Mouse (Mus musculus): ENCODE results near the gene Ccnyl1. TPM values are rescaled to one million over a fixed set of nuclear protein-coding genes. Genes with fewer than 3 reads are reported as not detected.

Gene Ccnyl1
- total RNA-seq, 2 experiments from 2014 or later: 12.9 to 14.8 TPM

DNA sequence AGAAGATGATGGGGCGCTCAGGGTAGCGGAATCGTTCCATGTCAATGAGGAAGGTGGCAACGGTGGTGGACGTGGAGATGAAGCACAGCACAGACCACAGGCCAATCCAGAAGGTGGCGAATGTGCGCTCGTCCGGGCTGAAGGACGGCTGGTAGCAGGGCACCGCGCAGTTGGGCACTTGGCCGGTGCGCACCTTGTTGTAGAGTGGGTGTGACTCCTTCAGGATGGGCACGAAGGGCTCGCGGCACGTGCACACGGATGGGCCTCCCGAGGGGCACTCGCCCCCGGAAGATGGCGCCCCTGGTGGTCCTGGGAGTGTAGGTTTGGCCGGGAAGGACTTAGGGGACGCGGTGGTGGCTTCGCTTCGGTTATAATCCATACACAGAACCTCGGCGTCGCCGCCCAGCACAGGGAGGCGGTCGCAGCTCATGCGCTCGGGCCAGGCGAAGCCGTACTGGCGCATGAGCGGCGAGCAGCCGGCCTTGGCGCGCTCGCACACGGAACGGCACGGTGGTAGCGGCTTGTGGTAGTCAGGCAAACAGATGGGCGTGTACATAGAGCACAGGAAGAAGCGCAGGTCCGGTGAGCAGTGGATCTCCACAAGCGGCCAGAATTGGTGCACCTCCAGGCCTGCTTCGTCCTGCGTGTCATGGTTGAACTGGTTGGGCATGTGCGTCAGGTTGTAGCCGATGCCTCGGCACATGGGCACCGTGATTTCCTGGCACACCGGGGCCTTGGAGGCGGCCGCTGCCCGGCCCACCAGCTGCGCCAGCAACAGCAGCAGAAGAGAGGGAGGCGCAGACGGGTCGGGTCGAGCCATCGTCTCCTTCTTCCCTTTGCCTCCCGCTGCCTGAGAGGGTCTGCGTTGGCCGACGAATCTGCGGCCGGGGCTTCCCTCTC is 45.8 kb downstream of the Ccnyl1 start:
- TF ChIP-seq CTCF (conservative IDR thresholded peaks at IDR 0.05): peak; percentile 66
- DNase-seq (ENCODE audit: low spot score in 2 of 2): no peak
- no peak overlapping the region for H3K27ac ChIP-seq
- peak overlapping the region; percentile 72 for H3K4me3 ChIP-seq

DNA sequence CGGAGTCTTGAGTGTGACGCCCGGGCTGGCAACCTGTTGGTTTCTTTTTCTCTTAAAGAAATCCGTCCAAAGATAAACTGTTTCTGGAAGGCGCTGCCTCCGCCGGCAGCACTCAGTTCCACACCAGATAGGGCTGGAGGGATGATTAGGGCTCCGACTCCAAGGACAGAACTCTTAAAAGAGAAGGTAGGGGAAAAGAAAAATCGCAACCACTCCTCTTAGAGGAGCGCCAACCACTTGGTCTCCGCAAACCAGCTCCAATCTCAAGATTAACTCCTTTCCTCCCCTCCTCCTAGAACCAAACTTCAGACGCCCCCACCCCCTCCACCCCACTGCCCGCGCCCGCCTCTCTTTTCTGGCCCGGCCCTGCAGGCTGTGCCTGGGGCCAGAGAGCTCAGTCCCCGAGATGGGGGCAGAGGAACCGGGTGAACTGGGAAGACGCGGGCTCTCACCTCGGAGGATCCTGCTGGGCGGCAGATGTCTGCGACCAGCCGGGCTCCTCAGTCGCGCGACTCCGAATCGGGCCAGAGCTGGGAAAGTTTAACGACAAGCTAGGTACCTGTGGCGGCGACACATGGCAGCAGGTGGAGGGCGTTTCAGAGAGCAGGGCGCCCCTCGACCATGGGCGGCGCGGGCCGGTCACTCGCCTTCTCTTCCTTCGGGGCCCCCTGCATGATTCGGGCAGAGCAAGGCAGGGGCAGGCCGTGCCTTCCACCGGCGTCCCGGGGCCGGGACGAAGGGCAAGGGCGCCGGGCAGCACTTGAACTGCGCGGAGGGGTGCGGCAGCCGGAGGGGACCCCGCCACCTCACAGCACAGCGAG is 46.6 kb downstream of the Ccnyl1 start:
- DNase-seq (ENCODE audit: low spot score in 2 of 2): no peak
- Histone ChIP-seq H3K27ac (peak overlapping the region; percentile 48; the same call in 1 of the 2 replicates), H3K4me3 (peak overlapping the region; percentile 72)
- TF ChIP-seq CTCF (conservative IDR thresholded peaks at IDR 0.05): no peak

DNA sequence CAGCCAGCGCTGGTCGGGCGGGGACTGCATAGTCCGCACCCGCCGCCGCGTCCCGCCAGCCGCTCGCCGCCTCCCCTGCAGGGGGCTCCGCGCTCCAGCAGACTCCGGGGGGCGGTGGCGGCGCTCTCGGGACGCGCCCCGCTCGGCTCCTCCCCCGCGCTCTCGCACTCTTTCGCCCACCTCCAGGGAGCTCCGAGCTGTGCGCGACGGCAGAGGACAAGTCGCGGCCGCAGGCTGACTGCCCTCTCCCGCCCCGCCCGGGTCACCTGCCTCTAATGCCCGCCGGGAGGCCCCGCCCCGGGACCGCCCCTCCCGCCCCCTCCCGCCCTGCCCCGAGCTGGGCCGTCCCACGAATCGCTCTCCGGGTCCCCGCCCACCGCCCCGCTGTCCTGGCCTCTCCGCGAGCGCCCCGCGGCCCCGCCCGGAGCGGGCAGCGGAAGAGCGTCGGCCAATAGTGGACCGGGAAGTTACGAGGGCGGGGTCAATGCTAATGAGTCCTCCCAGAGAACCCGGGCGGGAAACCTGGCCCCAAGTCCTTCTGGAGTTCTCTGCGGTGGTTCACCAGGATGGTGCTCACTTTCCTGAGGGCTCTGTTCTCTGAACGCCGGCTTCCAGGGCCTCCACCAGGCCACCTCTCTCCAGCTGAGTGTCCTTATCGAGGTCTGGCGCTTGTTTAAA is 47.4 kb downstream of the Ccnyl1 start, which contains the start of gene Fzd5:
Gene Fzd5 (minus strand): TSS at position 250 of the 678 bp plus-strand sequence.
- TF ChIP-seq CTCF (conservative IDR thresholded peaks at IDR 0.05): peak; percentile 64
- DNase-seq (ENCODE audit: low spot score in 2 of 2): peak; percentile 60 to 63
- peak within 1 kb of the TSS; percentile 72 for H3K4me3 ChIP-seq
- peak within 1 kb of the TSS; percentile 48; the same call in 1 of the 2 replicates for H3K27ac ChIP-seq

GRCm38 (mm10) chr1:64738180-64738555 is 47.9 kb downstream of the Ccnyl1 start:
- H3K4me3 ChIP-seq: peak overlapping the region; percentile 72
- no peak overlapping the region for H3K27ac ChIP-seq
- no peak for TF ChIP-seq CTCF (conservative IDR thresholded peaks at IDR 0.05)
- DNase-seq (ENCODE audit: low spot score in 2 of 2): no peak

DNA sequence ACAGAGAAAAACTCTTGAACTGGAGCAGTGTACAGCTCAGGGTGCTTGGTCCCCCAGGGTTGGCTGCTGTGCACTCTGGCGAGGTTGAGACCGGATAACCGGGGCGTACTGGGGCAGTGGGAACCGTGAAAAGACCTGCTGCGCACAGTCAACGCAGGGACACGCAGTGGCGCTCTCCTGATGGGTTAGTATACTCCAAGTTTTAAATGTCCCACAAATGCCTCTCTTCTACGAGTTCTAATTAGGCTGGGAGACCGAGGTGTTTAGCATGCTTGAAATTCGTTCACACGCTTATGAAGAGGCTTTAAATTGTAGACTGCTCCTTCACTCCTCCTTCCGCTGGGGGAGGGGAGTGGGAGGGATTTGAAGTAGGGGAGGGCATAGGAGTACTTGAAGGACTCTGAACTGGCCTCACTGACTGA is 48.4 kb downstream of the Ccnyl1 start:
- Histone ChIP-seq H3K27ac (no peak overlapping the region), H3K4me3 (peak overlapping the region; percentile 72; the same call in 1 of the 2 replicates)
- TF ChIP-seq CTCF (conservative IDR thresholded peaks at IDR 0.05): 0 out of 2 replicates have a peak, but pooled peaks have one; percentile 6
- DNase-seq (ENCODE audit: low spot score in 2 of 2): no peak

GRCm38 (mm10) chr1:64742741-64743408 is 52.6 kb downstream of the Ccnyl1 start:
- no peak overlapping the region for H3K4me3 ChIP-seq
- no peak for TF ChIP-seq CTCF (conservative IDR thresholded peaks at IDR 0.05)
- no peak for DNase-seq (ENCODE audit: low spot score in 2 of 2)
- no peak overlapping the region for H3K27ac ChIP-seq

DNA sequence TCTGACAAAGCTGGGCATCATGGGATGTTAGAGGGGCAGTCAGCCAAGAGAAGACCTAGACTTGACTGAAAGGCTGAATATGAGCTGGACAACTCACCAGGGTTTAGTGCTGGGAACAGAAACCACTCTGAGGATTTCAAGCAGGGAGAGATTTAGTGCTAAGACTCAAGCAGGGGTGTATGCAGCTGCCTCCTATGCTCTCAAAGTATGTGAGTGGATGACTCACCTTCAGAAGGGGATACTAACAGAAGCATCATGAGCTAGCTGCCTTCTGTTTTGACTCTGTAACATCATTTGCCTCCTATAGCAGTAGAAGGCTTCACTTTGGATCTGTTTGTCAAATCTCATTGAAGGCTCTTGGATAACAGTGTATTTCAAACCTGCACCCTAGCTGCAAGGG is 54.4 kb downstream of the Ccnyl1 start:
- Histone ChIP-seq H3K4me3 (no peak overlapping the region), H3K27ac (no peak overlapping the region)
- TF ChIP-seq CTCF (conservative IDR thresholded peaks at IDR 0.05): no peak
- no peak for DNase-seq (ENCODE audit: low spot score in 2 of 2)

GRCm38 (mm10) chr1:64753109-64753508 is 62.9 kb downstream of the Ccnyl1 start:
- no peak overlapping the region for H3K4me3 ChIP-seq
- no peak for TF ChIP-seq CTCF (conservative IDR thresholded peaks at IDR 0.05)
- no peak for DNase-seq (ENCODE audit: low spot score in 2 of 2)
- H3K27ac ChIP-seq: no peak overlapping the region

DNA sequence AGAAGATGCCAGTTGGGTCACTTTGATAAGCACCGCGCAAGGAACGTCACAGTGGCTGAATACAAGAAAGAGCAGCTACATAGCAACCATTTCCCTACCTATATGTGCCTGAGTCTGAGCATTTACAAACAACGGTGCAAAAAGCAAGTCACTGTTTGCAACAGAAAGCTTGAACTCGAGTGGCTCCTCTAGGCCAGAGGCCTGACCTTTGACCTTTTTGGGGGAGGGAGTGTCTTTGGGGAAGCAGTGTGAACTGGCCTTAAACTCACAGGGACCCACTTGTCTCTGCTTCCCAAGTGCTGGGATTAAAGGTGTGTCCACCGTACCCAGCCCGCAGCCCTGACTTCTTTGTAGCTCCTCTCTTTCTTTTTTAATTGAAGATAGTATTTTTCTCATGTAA is 63.4 kb downstream of the Ccnyl1 start:
- Histone ChIP-seq H3K4me3 (no peak overlapping the region), H3K27ac (no peak overlapping the region)
- no peak for TF ChIP-seq CTCF (conservative IDR thresholded peaks at IDR 0.05)
- no peak for DNase-seq (ENCODE audit: low spot score in 2 of 2)

GRCm38 (mm10) chr1:64754658-64755057 is 64.4 kb downstream of the Ccnyl1 start:
- DNase-seq (ENCODE audit: low spot score in 2 of 2): no peak
- Histone ChIP-seq H3K4me3 (no peak overlapping the region), H3K27ac (no peak overlapping the region)
- TF ChIP-seq CTCF (conservative IDR thresholded peaks at IDR 0.05): no peak

- H3K4me3 ChIP-seq: no peak overlapping the region
- no peak for TF ChIP-seq CTCF (conservative IDR thresholded peaks at IDR 0.05)
- H3K27ac ChIP-seq: no peak overlapping the region
- DNase-seq (ENCODE audit: low spot score in 2 of 2): no peak
These were observed 65.8 kb downstream of the Ccnyl1 start for GRCm38 (mm10) chr1:64755971-64756639.

GRCm38 (mm10) chr1:64756640-64757030 is 66.4 kb downstream of the Ccnyl1 start:
- no peak for TF ChIP-seq CTCF (conservative IDR thresholded peaks at IDR 0.05)
- DNase-seq (ENCODE audit: low spot score in 2 of 2): no peak
- H3K27ac ChIP-seq: no peak overlapping the region
- no peak overlapping the region for H3K4me3 ChIP-seq
